Mouse (Mus musculus): Measurements from ENCODE around the gene Gm10428.
"Not testable (repeated sequence)": the region's sequence is repeated elsewhere in the genome, so short reads cannot be mapped to it uniquely, and the experiment has no call there.

The Gm10428 gene

GRCm38 (mm10) chr11:62752780-62753179, at the start of gene Gm10428:
Gm10428 (plus strand) TSS chr11:62753100.
- DNase-seq (ENCODE audit: low read depth in 2 of 2, low spot score in 2 of 2), result peak; percentile 9 to 32

GRCm38 (mm10) chr11:62706141-62706540, 46.8 kb upstream of the Gm10428 start:
- no peak for DNase-seq (ENCODE audit: low read depth in 2 of 2, low spot score in 2 of 2)

GRCm38 (mm10) chr11:62708252-62708651, 44.6 kb upstream of the Gm10428 start:
- DNase-seq (ENCODE audit: low read depth in 2 of 2, low spot score in 2 of 2), result no peak

GRCm38 (mm10) chr11:62710657-62711056, 42.2 kb upstream of the Gm10428 start:
- DNase-seq (ENCODE audit: low read depth in 2 of 2, low spot score in 2 of 2), result no peak

- DNase-seq (ENCODE audit: low read depth in 2 of 2, low spot score in 2 of 2), result no peak
Measured at GRCm38 (mm10) chr11:62728276-62728675, 24.6 kb upstream of the Gm10428 start.

- DNase-seq (ENCODE audit: low read depth in 2 of 2, low spot score in 2 of 2), result peak; percentile 51 to 65
Measured at GRCm38 (mm10) chr11:62731311-62732021, 21.4 kb upstream of the Gm10428 start, which contains the start of gene Zfp287. Zfp287 (minus strand) TSS chr11:62731905.

GRCm38 (mm10) chr11:62732022-62732387, 20.9 kb upstream of the Gm10428 start:
- no peak for DNase-seq (ENCODE audit: low read depth in 2 of 2, low spot score in 2 of 2)

GRCm38 (mm10) chr11:62732665-62733064, 20.2 kb upstream of the Gm10428 start:
- no peak for DNase-seq (ENCODE audit: low read depth in 2 of 2, low spot score in 2 of 2)

GRCm38 (mm10) chr11:62741186-62741585, 11.7 kb upstream of the Gm10428 start:
- no peak for DNase-seq (ENCODE audit: low read depth in 2 of 2, low spot score in 2 of 2)

GRCm38 (mm10) chr11:62742261-62742957, 10.5 kb upstream of the Gm10428 start:
- DNase-seq (ENCODE audit: low read depth in 2 of 2, low spot score in 2 of 2), result no peak

- DNase-seq (ENCODE audit: low read depth in 2 of 2, low spot score in 2 of 2), result peak; percentile 66 to 75
Measured at GRCm38 (mm10) chr11:62744103-62744502, 8.8 kb upstream of the Gm10428 start.

GRCm38 (mm10) chr11:62746001-62746533, 6.8 kb upstream of the Gm10428 start:
- DNase-seq (ENCODE audit: low read depth in 2 of 2, low spot score in 2 of 2), result peak; percentile 42 to 57

GRCm38 (mm10) chr11:62747227-62747626, 5.7 kb upstream of the Gm10428 start:
- DNase-seq (ENCODE audit: low read depth in 2 of 2, low spot score in 2 of 2), result no peak

GRCm38 (mm10) chr11:62748062-62748461, 4.8 kb upstream of the Gm10428 start:
- no peak for DNase-seq (ENCODE audit: low read depth in 2 of 2, low spot score in 2 of 2)

- not testable (repeated sequence) for DNase-seq (ENCODE audit: low read depth in 2 of 2, low spot score in 2 of 2)
Measured at GRCm38 (mm10) chr11:62749445-62749844, 3.5 kb upstream of the Gm10428 start.

GRCm38 (mm10) chr11:62752191-62752590, 709 bp upstream of the Gm10428 start:
- DNase-seq (ENCODE audit: low read depth in 2 of 2, low spot score in 2 of 2), result no peak

- DNase-seq (ENCODE audit: low read depth in 2 of 2, low spot score in 2 of 2), result peak; percentile 80
Measured at GRCm38 (mm10) chr11:62756456-62757142, 3.7 kb downstream of the Gm10428 start.

GRCm38 (mm10) chr11:62757143-62757507, 4.2 kb downstream of the Gm10428 start:
- DNase-seq (ENCODE audit: low read depth in 2 of 2, low spot score in 2 of 2), result no peak

GRCm38 (mm10) chr11:62757906-62758305, 5.0 kb downstream of the Gm10428 start:
- no peak for DNase-seq (ENCODE audit: low read depth in 2 of 2, low spot score in 2 of 2)

- no peak for DNase-seq (ENCODE audit: low read depth in 2 of 2, low spot score in 2 of 2)
Measured at GRCm38 (mm10) chr11:62758491-62758890, 5.6 kb downstream of the Gm10428 start.

- DNase-seq (ENCODE audit: low read depth in 2 of 2, low spot score in 2 of 2), result no peak
Measured at GRCm38 (mm10) chr11:62760755-62761457, 8.0 kb downstream of the Gm10428 start.
